Mouse (Mus musculus): ENCODE data around the gene Alg5. TPM values are rescaled to one million over a fixed set of nuclear protein-coding genes. Genes with fewer than 3 reads are reported as not detected.

Gene Alg5
- polyA plus RNA-seq, 1 experiment from 2014 or later, result 37.7 TPM

DNA sequence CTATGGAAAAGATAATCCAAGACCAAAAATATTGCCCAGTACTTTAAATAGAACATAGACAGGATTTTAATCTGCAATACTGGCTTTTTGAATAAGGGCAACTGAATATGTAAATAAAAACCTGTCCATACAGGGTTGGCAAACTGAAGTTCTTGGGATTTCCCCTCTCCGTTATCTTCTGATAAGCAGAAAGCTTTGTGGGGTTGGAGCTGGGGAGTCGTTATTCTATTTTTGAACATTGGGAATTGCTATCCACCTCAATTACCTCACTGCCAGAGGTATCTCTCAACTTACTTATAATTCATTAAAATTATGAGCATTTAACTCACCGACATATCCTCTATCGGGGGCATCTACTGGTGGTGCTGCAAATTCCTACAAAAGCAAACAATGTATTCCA lies 3.0 kb upstream of the Alg5 start:
- WGBS, result 96% methylated on average over 4 of the region's 4 CpGs
- Histone ChIP-seq H3K9me3 (ENCODE audit: control insufficient read depth, low read length) (no peaks in the 10 kb centered on the region), H3K36me3 (ENCODE audit: control insufficient read depth, insufficient read depth, low read length) (peaks cover 19% of the 10 kb centered on the region), H3K9ac (ENCODE audit: low read length) (no peak overlapping the region), H3K27ac (ENCODE audit: low read depth, low read length) (no peak overlapping the region), H3K4me2 (ENCODE audit: low read depth, low read length, severe bottlenecking) (no peak overlapping the region), H3K27me3 (ENCODE audit: control insufficient read depth, insufficient read depth, low read length) (no peaks in the 10 kb centered on the region), H3K4me1 (replicated peaks; ENCODE audit: control insufficient read depth, insufficient read depth, low read length) (no peaks in the 10 kb centered on the region), H3K4me3 (ENCODE audit: low read depth, low read length) (no peak overlapping the region)
- no peak for DNase-seq (ENCODE audit: low spot score)
- ATAC-seq (replicated peaks; ENCODE audit: low FRiP score), result no peak

- Histone ChIP-seq H3K4me1 (replicated peaks; ENCODE audit: control insufficient read depth, insufficient read depth, low read length) (no peaks in the 10 kb centered on the region), H3K27me3 (ENCODE audit: control insufficient read depth, insufficient read depth, low read length) (no peaks in the 10 kb centered on the region), H3K4me2 (ENCODE audit: low read depth, low read length, severe bottlenecking) (peak overlapping the region; percentile 90), H3K9me3 (ENCODE audit: control insufficient read depth, low read length) (no peaks in the 10 kb centered on the region), H3K9ac (ENCODE audit: low read length) (peak overlapping the region; percentile 97), H3K27ac (ENCODE audit: low read depth, low read length) (peak overlapping the region; percentile 93), H3K36me3 (ENCODE audit: control insufficient read depth, insufficient read depth, low read length) (peaks cover 6% of the 10 kb centered on the region; the same call in 1 of the 2 replicates), H3K4me3 (ENCODE audit: low read depth, low read length) (peak overlapping the region; percentile 88)
- DNase-seq (ENCODE audit: low spot score), result peak; percentile 96
- ATAC-seq (replicated peaks; ENCODE audit: low FRiP score), result peak; percentile 95
- WGBS, result under 1% methylated on average over 76 of the region's 84 CpGs
Observed at GRCm38 (mm10) chr3:54734411-54735246, 710 bp upstream of the Alg5 start.

GRCm38 (mm10) chr3:54736101-54736927 lies 975 bp downstream of the Alg5 start:
- Histone ChIP-seq H3K36me3 (ENCODE audit: control insufficient read depth, insufficient read depth, low read length) (peaks cover 5% of the 10 kb centered on the region), H3K9ac (ENCODE audit: low read length) (peak overlapping the region; percentile 97), H3K4me3 (ENCODE audit: low read depth, low read length) (peak overlapping the region; percentile 88), H3K4me1 (replicated peaks; ENCODE audit: control insufficient read depth, insufficient read depth, low read length) (no peaks in the 10 kb centered on the region), H3K9me3 (ENCODE audit: control insufficient read depth, low read length) (no peaks in the 10 kb centered on the region), H3K4me2 (ENCODE audit: low read depth, low read length, severe bottlenecking) (peak overlapping the region; percentile 90), H3K27ac (ENCODE audit: low read depth, low read length) (0 out of 2 replicates have a peak overlapping the region, but pooled peaks have one; percentile 93), H3K27me3 (ENCODE audit: control insufficient read depth, insufficient read depth, low read length) (no peaks in the 10 kb centered on the region)
- no peak for ATAC-seq (replicated peaks; ENCODE audit: low FRiP score)
- no peak for DNase-seq (ENCODE audit: low spot score)
- WGBS, result 61% methylated on average over 18 of the region's 18 CpGs

DNA sequence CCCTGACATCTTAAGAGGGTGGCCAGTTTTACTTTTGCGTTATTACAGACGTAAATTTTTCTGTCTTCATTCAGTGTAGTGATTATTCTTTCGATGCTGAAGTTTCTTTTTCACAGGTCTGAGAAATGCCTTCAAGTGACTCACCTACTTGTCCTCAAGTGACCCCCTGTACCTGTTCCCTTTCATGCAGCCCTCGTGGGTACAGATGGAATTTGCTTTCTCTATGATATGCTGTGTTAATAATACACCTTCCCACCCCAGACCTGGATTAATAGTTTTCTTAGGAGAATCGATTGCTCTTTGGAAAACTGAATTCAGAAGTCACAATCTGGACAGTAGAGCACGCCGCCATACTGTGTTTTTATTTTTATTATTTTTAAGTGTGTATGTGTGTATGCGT lies 2.0 kb downstream of the Alg5 start:
- 94% methylated on average over 8 of the region's 8 CpGs for WGBS
- H3K9me3 ChIP-seq (ENCODE audit: control insufficient read depth, low read length), result no peaks in the 10 kb centered on the region
- no peaks in the 10 kb centered on the region for H3K27me3 ChIP-seq (ENCODE audit: control insufficient read depth, insufficient read depth, low read length)
- H3K36me3 ChIP-seq (ENCODE audit: control insufficient read depth, insufficient read depth, low read length), result peaks cover 9% of the 10 kb centered on the region
- no peaks in the 10 kb centered on the region for H3K4me1 ChIP-seq (replicated peaks; ENCODE audit: control insufficient read depth, insufficient read depth, low read length)
- H3K4me3 ChIP-seq (ENCODE audit: low read depth, low read length), result no peak overlapping the region
- no peak overlapping the region for H3K4me2 ChIP-seq (ENCODE audit: low read depth, low read length, severe bottlenecking)
- no peak for ATAC-seq (replicated peaks; ENCODE audit: low FRiP score)
- no peak for DNase-seq (ENCODE audit: low spot score)
- H3K27ac ChIP-seq (ENCODE audit: low read depth, low read length), result no peak overlapping the region
- H3K9ac ChIP-seq (ENCODE audit: low read length), result no peak overlapping the region

GRCm38 (mm10) chr3:54741965-54742364 lies 6.6 kb downstream of the Alg5 start:
- no peaks in the 10 kb centered on the region for H3K27me3 ChIP-seq (ENCODE audit: control insufficient read depth, insufficient read depth, low read length)
- WGBS, result 96% methylated on average over 11 of the region's 11 CpGs
- no peaks in the 10 kb centered on the region for H3K9me3 ChIP-seq (ENCODE audit: control insufficient read depth, low read length)
- H3K4me1 ChIP-seq (replicated peaks; ENCODE audit: control insufficient read depth, insufficient read depth, low read length), result no peaks in the 10 kb centered on the region
- no peak overlapping the region for H3K4me3 ChIP-seq (ENCODE audit: low read depth, low read length)
- no peak overlapping the region for H3K4me2 ChIP-seq (ENCODE audit: low read depth, low read length, severe bottlenecking)
- ATAC-seq (replicated peaks; ENCODE audit: low FRiP score) (no peak), DNase-seq (ENCODE audit: low spot score) (no peak)
- H3K9ac ChIP-seq (ENCODE audit: low read length), result no peak overlapping the region
- peaks cover 16% of the 10 kb centered on the region; the same call in 1 of the 2 replicates for H3K36me3 ChIP-seq (ENCODE audit: control insufficient read depth, insufficient read depth, low read length)
- no peak overlapping the region for H3K27ac ChIP-seq (ENCODE audit: low read depth, low read length)

DNA sequence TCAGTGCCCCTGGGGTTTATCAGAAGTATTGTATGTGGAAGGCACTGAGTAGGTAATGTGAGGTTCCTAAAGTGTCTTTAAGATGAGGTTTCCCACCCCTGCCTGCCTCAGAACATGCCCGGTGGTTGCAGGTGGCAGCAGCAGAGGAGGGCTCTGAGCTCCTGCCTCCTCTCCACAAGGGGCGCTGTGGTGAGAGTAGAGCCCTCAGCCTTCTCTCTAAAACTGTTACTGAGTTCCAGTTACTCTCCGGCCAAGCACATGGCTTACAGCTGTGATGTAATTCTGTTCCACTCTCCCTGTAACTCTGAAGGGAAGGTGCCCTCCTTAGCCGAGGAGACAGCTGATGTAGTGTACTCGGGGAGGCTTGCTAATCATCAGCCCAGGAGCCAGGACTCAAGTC lies 10.5 kb downstream of the Alg5 start:
- Histone ChIP-seq H3K4me1 (replicated peaks; ENCODE audit: control insufficient read depth, insufficient read depth, low read length) (no peaks in the 10 kb centered on the region), H3K36me3 (ENCODE audit: control insufficient read depth, insufficient read depth, low read length) (peaks cover 16% of the 10 kb centered on the region; the same call in 1 of the 2 replicates), H3K27me3 (ENCODE audit: control insufficient read depth, insufficient read depth, low read length) (no peaks in the 10 kb centered on the region), H3K4me3 (ENCODE audit: low read depth, low read length) (no peak overlapping the region), H3K27ac (ENCODE audit: low read depth, low read length) (no peak overlapping the region), H3K4me2 (ENCODE audit: low read depth, low read length, severe bottlenecking) (no peak overlapping the region), H3K9me3 (ENCODE audit: control insufficient read depth, low read length) (no peaks in the 10 kb centered on the region), H3K9ac (ENCODE audit: low read length) (no peak overlapping the region)
- 62% methylated on average over 5 of the region's 5 CpGs for WGBS
- DNase-seq (ENCODE audit: low spot score) (no peak), ATAC-seq (replicated peaks; ENCODE audit: low FRiP score) (no peak; the same call in 1 of the 2 replicates)

DNA sequence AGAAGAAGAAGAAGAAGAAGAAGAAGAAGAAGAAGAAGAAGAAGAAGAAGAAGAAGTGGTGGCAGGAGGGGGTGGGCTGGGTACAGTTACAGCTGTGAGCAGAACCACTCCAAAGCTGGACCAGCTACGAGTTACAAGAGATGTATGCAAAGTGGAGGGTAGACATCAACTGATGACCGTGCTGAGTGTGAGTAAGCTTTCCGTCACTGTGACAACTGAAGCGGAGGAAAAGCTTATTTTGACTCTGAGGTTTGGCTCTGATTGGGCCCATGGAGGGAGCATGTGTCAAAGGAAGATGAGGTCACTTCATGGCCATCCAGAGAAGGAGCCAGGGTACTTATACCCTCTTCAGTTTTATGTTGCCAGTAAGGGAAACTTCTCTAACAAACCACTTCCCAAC lies 18.1 kb downstream of the Alg5 start:
- Histone ChIP-seq H3K4me3 (ENCODE audit: low read depth, low read length) (no peak overlapping the region), H3K9me3 (ENCODE audit: control insufficient read depth, low read length) (no peaks in the 10 kb centered on the region), H3K36me3 (ENCODE audit: control insufficient read depth, insufficient read depth, low read length) (no peaks in the 10 kb centered on the region; the same call in 1 of the 2 replicates), H3K27me3 (ENCODE audit: control insufficient read depth, insufficient read depth, low read length) (peaks cover 18% of the 10 kb centered on the region), H3K9ac (ENCODE audit: low read length) (no peak overlapping the region), H3K27ac (ENCODE audit: low read depth, low read length) (no peak overlapping the region), H3K4me1 (replicated peaks; ENCODE audit: control insufficient read depth, insufficient read depth, low read length) (peaks cover 5% of the 10 kb centered on the region; the same call in 1 of the 2 replicates), H3K4me2 (ENCODE audit: low read depth, low read length, severe bottlenecking) (no peak overlapping the region)
- WGBS, result 80% methylated on average over 4 of the region's 4 CpGs
- ATAC-seq (replicated peaks; ENCODE audit: low FRiP score) (no peak), DNase-seq (ENCODE audit: low spot score) (no peak)

DNA sequence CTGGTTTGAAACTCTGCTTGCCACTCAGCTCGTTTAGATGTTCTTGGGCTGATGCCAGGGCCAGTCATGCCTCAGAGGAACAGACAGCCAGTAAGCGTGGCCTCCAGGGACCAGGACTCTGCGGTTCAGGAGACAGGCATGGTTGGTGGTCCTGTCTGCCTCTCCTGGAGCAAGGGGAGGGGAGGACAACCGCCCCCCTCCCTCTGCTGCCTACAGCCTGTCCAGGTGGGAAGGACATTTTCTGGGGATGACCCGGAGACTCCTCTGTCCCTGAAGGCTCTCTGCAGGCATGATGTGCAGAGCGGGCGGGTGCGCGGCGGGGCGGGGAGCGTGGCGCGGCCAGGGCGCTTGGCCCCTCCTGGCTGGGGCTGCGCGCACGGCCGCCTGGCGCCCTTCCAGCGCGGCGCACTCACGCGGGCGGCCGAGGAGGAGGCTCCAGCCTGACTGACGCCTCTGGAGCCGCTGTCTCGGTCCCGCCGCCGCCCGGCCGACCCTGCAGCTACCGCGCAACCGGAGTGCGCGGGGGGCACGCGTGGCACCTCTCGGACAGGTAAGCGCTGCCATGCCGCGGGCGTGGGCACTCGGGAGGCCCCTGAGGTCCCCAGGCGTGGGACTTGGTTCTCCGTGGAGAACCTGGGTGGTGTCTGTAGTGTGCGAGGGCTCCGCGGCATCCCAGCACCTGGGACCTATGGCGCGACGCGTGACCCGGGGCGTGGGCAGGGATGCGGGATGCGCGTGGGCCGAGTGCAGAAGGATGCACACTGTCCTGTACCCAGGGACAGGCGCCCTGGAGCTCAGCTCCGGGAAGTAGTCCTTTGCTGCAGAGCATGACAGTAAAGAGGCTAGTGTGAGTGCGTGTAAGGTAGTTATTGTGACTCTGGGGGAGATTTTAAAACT lies 20.1 kb downstream of the Alg5 start, which contains the start of gene Smad9:
Smad9 (plus strand) TSS at position 438 of the 897 bp plus-strand sequence.
- peak; percentile 68 for DNase-seq (ENCODE audit: low spot score)
- Histone ChIP-seq H3K36me3 (ENCODE audit: control insufficient read depth, insufficient read depth, low read length) (no peaks in the 10 kb centered on the region; the same call in 1 of the 2 replicates), H3K4me2 (ENCODE audit: low read depth, low read length, severe bottlenecking) (peak within 1 kb of the TSS; percentile 100), H3K4me1 (replicated peaks; ENCODE audit: control insufficient read depth, insufficient read depth, low read length) (peaks cover 5% of the 10 kb centered on the region; the same call in 1 of the 2 replicates), H3K9me3 (ENCODE audit: control insufficient read depth, low read length) (no peaks in the 10 kb centered on the region), H3K4me3 (ENCODE audit: low read depth, low read length) (peak within 1 kb of the TSS; percentile 57), H3K27me3 (ENCODE audit: control insufficient read depth, insufficient read depth, low read length) (peaks cover 18% of the 10 kb centered on the region), H3K9ac (ENCODE audit: low read length) (peak within 1 kb of the TSS; percentile 58), H3K27ac (ENCODE audit: low read depth, low read length) (no peak within 1 kb of the TSS)
- whole genome bisulfite sequencing, result under 1% methylated on average over 60 of the region's 66 CpGs
- ATAC-seq (replicated peaks; ENCODE audit: low FRiP score), result peak; percentile 79

Measured in forebrain, embryonic 11.5 days (tissue).